Mouse (Mus musculus): ENCODE results near the gene Syne1.
A peak's percentile ranks its signal among the peaks of the same experiment; 100 is the strongest.

The Syne1 gene

GRCm38 (mm10) chr10:5551382-5551781 is at the start of gene Syne1:
TSS of gene Syne1 (minus strand) at chr10:5551482.
- Histone ChIP-seq H3K27me3 (ENCODE audit: control insufficient read depth, insufficient read depth, low read length, poor library complexity, severe bottlenecking) (no peaks in the 10 kb centered on the region), H3K36me3 (ENCODE audit: control insufficient read depth, insufficient read depth, low read length, poor library complexity, severe bottlenecking) (no peaks in the 10 kb centered on the region)
- DNase-seq (ENCODE audit: low read depth, low spot score): no peak

GRCm38 (mm10) chr10:5600123-5600522 is 48.8 kb upstream of the Syne1 start:
- DNase-seq (ENCODE audit: low read depth, low spot score): peak; percentile 74
- H3K27me3 ChIP-seq (ENCODE audit: control insufficient read depth, insufficient read depth, low read length, poor library complexity, severe bottlenecking): no peaks in the 10 kb centered on the region
- no peaks in the 10 kb centered on the region for H3K36me3 ChIP-seq (ENCODE audit: control insufficient read depth, insufficient read depth, low read length, poor library complexity, severe bottlenecking)

DNA sequence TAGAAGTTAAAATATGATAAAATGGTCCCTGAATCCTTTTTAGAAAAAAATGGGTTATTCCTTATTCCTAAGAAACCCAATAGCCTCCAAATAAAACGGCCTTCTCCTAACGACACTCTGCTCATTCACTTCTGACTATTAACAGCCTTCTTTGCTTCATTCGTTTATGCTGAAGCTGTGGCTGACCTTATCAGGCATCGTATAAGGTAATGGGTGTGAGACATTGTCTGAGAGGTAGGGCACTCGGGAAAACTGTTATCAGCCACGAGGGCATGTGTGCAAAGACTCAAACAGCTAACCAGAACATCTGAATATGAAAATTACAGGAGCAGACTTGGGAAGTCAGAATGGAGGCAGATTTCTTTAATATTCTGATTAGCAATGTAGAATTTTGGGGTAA is 45.3 kb upstream of the Syne1 start:
- no peaks in the 10 kb centered on the region for H3K27me3 ChIP-seq (ENCODE audit: control insufficient read depth, insufficient read depth, low read length, poor library complexity, severe bottlenecking)
- no peaks in the 10 kb centered on the region for H3K36me3 ChIP-seq (ENCODE audit: control insufficient read depth, insufficient read depth, low read length, poor library complexity, severe bottlenecking)
- no peak for DNase-seq (ENCODE audit: low read depth, low spot score)

DNA sequence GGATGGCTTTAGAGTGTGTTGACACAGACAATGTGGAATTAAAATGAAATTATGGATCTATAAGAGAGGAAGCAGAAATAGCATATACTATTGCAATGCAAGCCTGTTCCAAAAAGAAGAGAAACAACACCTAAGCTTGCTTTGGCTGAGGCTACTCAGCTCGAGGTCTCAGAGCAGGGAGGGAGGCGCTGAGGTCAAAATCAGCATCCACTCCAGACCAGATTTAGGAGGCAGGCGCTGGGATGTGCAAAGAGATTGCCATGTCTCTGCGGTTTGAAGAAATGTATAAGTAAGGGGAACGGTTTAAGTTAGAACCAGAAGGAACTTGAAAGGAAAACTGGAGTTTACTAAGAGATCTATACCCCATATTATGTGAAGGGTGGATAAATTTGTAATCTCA is 43.2 kb upstream of the Syne1 start:
- no peaks in the 10 kb centered on the region for H3K27me3 ChIP-seq (ENCODE audit: control insufficient read depth, insufficient read depth, low read length, poor library complexity, severe bottlenecking)
- DNase-seq (ENCODE audit: low read depth, low spot score): no peak
- no peaks in the 10 kb centered on the region for H3K36me3 ChIP-seq (ENCODE audit: control insufficient read depth, insufficient read depth, low read length, poor library complexity, severe bottlenecking)

DNA sequence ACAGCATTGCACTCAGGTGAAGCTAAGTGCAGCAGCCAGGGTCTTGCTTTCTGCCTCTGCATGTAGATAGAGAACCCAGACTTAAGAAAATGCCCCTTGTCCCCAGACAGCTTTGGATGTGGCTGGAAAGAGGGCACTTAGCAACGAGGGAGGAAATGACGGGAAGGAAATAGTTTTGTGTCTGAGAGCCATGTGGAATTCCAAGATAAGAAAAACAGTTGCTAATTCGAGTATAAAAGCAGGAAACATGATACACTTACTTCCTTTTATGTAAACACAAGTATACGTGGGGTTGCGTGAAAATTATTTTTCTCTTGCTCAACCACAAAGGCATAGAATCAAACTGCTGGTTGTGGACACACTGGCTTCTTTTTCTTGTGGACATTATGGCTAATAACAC is 42.2 kb upstream of the Syne1 start, which contains the start of gene Myct1:
Gene Myct1, plus strand, starts transcription at position 312 of the 400 bp plus-strand sequence.
- no peak for DNase-seq (ENCODE audit: low read depth, low spot score)
- Histone ChIP-seq H3K36me3 (ENCODE audit: control insufficient read depth, insufficient read depth, low read length, poor library complexity, severe bottlenecking) (no peaks in the 10 kb centered on the region), H3K27me3 (ENCODE audit: control insufficient read depth, insufficient read depth, low read length, poor library complexity, severe bottlenecking) (no peaks in the 10 kb centered on the region)

DNA sequence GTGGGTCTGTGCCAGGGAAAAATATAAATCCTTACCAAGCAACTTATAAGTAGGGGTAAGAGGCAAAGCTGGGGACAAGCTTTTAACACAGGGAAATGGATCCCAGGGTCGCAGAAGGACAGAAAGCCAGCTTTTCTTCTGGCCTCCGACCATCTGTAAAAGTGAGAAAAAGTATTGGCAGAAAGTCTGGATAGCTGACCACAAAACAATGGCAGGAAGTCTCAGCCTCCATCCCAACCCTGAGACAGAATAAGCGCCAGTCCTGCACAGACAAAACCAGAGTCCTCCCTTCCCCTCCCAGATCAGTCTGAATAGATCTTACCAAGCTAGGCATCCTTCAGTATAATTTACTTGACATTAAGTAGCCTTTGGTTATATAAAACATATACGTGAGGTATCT is 40.7 kb upstream of the Syne1 start:
- no peak for DNase-seq (ENCODE audit: low read depth, low spot score)
- H3K27me3 ChIP-seq (ENCODE audit: control insufficient read depth, insufficient read depth, low read length, poor library complexity, severe bottlenecking): no peaks in the 10 kb centered on the region

DNA sequence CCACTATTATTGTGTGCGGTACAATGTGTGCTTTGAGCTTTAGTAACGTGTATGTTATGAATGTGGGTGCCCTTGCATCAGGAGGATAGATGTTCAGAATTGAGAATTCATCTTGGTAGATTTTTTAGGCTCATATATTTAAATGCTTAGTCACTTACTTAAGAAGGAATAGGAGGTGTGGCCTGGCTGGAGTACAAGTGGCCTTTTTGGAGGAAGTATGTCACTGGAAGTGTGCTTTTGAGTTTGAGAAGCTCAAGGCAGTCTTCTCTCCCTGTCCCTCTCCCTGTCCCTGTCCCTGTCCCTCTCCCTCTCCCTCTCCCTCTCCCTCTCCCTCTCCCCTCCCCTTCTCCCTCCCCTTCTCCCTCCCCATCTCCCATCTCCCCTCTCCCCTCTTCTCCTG is 39.8 kb upstream of the Syne1 start:
- Histone ChIP-seq H3K36me3 (ENCODE audit: control insufficient read depth, insufficient read depth, low read length, poor library complexity, severe bottlenecking) (no peaks in the 10 kb centered on the region), H3K27me3 (ENCODE audit: control insufficient read depth, insufficient read depth, low read length, poor library complexity, severe bottlenecking) (no peaks in the 10 kb centered on the region)
- no peak for DNase-seq (ENCODE audit: low read depth, low spot score)

More for the DNA sequence above, 40.7 kb upstream of the Syne1 start:
- no peaks in the 10 kb centered on the region for H3K36me3 ChIP-seq (ENCODE audit: control insufficient read depth, insufficient read depth, low read length, poor library complexity, severe bottlenecking)

GRCm38 (mm10) chr10:5573328-5573727 is 22.0 kb upstream of the Syne1 start:
- H3K36me3 ChIP-seq (ENCODE audit: control insufficient read depth, insufficient read depth, low read length, poor library complexity, severe bottlenecking): no peaks in the 10 kb centered on the region
- no peaks in the 10 kb centered on the region for H3K27me3 ChIP-seq (ENCODE audit: control insufficient read depth, insufficient read depth, low read length, poor library complexity, severe bottlenecking)
- DNase-seq (ENCODE audit: low read depth, low spot score): peak; percentile 22

- Histone ChIP-seq H3K36me3 (ENCODE audit: control insufficient read depth, insufficient read depth, low read length, poor library complexity, severe bottlenecking) (no peaks in the 10 kb centered on the region), H3K27me3 (ENCODE audit: control insufficient read depth, insufficient read depth, low read length, poor library complexity, severe bottlenecking) (no peaks in the 10 kb centered on the region)
- no peak for DNase-seq (ENCODE audit: low read depth, low spot score)
Measured at GRCm38 (mm10) chr10:5571332-5571731, 20.1 kb upstream of the Syne1 start.

- Histone ChIP-seq H3K27me3 (ENCODE audit: control insufficient read depth, insufficient read depth, low read length, poor library complexity, severe bottlenecking) (no peaks in the 10 kb centered on the region), H3K36me3 (ENCODE audit: control insufficient read depth, insufficient read depth, low read length, poor library complexity, severe bottlenecking) (no peaks in the 10 kb centered on the region)
- no peak for DNase-seq (ENCODE audit: low read depth, low spot score)
Measured at GRCm38 (mm10) chr10:5570059-5570458, 18.8 kb upstream of the Syne1 start.

DNA sequence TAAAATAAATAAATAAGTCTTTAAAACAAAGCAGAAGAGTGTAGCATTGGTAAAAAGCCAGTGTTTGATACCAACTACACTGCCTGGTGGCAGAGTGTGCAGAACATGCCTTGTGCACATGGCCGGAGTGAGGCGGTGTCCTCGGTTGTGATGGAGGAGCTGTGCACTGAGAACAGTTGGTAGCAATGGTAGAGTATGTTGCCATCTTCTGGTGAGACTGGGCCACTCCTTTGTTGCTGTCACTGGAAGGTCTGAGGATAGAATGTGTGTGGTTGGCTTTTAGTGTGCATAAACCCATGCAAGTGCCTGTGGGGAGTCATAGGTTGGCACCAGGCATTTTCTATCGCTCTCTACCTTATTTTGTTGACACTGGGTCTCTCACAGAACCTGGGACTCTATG is 17.7 kb upstream of the Syne1 start:
- H3K36me3 ChIP-seq (ENCODE audit: control insufficient read depth, insufficient read depth, low read length, poor library complexity, severe bottlenecking): no peaks in the 10 kb centered on the region
- DNase-seq (ENCODE audit: low read depth, low spot score): no peak
- H3K27me3 ChIP-seq (ENCODE audit: control insufficient read depth, insufficient read depth, low read length, poor library complexity, severe bottlenecking): no peaks in the 10 kb centered on the region; the same call in 1 of the 2 replicates

DNA sequence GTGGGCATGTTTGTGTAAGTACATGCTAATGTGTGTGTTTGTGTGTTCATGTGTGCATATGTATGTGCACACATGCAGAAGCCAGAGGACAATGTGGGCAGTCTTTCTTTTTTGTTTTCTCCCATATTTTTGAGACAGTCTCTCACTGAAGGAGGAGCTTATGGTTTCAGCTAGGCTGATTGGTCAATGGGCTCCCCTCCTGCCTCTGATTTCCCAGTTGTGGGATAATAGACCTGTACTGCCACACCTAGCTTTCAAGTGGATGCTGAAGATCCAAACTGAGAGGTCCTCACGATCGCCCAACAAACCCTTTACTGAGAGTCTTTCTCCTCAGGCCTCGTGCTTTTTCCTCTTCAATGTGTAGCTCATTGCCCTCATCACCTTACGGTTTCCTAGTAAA is 10.4 kb upstream of the Syne1 start:
- Histone ChIP-seq H3K36me3 (ENCODE audit: control insufficient read depth, insufficient read depth, low read length, poor library complexity, severe bottlenecking) (no peaks in the 10 kb centered on the region), H3K27me3 (ENCODE audit: control insufficient read depth, insufficient read depth, low read length, poor library complexity, severe bottlenecking) (no peaks in the 10 kb centered on the region; the same call in 1 of the 2 replicates)
- DNase-seq (ENCODE audit: low read depth, low spot score): no peak

- no peaks in the 10 kb centered on the region; the same call in 1 of the 2 replicates for H3K27me3 ChIP-seq (ENCODE audit: control insufficient read depth, insufficient read depth, low read length, poor library complexity, severe bottlenecking)
- no peak for DNase-seq (ENCODE audit: low read depth, low spot score)
- no peaks in the 10 kb centered on the region for H3K36me3 ChIP-seq (ENCODE audit: control insufficient read depth, insufficient read depth, low read length, poor library complexity, severe bottlenecking)
Measured at GRCm38 (mm10) chr10:5560526-5560925, 9.2 kb upstream of the Syne1 start.

- DNase-seq (ENCODE audit: low read depth, low spot score): peak; percentile 6
- no peaks in the 10 kb centered on the region for H3K36me3 ChIP-seq (ENCODE audit: control insufficient read depth, insufficient read depth, low read length, poor library complexity, severe bottlenecking)
Measured at GRCm38 (mm10) chr10:5558808-5559207, 7.5 kb upstream of the Syne1 start.

DNA sequence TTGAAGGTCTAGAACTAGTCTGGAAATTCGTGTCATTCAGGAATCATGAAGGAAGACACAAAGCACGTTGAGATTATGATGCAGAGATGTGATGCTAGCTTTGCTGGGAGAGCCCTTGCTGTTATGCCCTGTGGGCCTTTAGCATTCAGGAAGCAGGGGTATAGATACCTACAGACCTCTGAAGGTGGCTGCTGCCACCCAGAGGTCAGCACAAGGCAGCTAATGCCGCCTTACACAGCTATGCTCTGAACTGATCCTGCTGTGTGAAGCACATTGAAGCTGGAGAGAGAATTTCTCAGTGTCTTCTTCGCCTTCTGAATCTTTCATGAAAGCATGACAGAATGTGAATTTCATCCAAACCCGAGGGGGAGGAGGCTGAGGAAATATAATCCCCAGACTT is 3.7 kb upstream of the Syne1 start:
- DNase-seq (ENCODE audit: low read depth, low spot score): peak; percentile 52
- Histone ChIP-seq H3K27me3 (ENCODE audit: control insufficient read depth, insufficient read depth, low read length, poor library complexity, severe bottlenecking) (no peaks in the 10 kb centered on the region), H3K36me3 (ENCODE audit: control insufficient read depth, insufficient read depth, low read length, poor library complexity, severe bottlenecking) (no peaks in the 10 kb centered on the region)

More at GRCm38 (mm10) chr10:5558808-5559207, 7.5 kb upstream of the Syne1 start:
- H3K27me3 ChIP-seq (ENCODE audit: control insufficient read depth, insufficient read depth, low read length, poor library complexity, severe bottlenecking): no peaks in the 10 kb centered on the region

Data from splenic B cell, adult 2 months (primary cell).